Mouse (Mus musculus): ENCODE results near the gene Eml4.

Eml4 gene

GRCm38 (mm10) chr17:83350379-83351091, at the start of gene Eml4:
Gene Eml4 (plus strand): TSS chr17:83350931.
- peak; percentile 96 for DNase-seq

- no peak for DNase-seq
Observed at GRCm38 (mm10) chr17:83301433-83301832, 49.3 kb upstream of the Eml4 start.

- no peak for DNase-seq
Observed at GRCm38 (mm10) chr17:83304089-83304822, 46.5 kb upstream of the Eml4 start.

- no peak for DNase-seq
Observed at GRCm38 (mm10) chr17:83306964-83307640, 43.6 kb upstream of the Eml4 start.

GRCm38 (mm10) chr17:83307641-83308296, 43.0 kb upstream of the Eml4 start:
- DNase-seq: no peak

- no peak for DNase-seq
Observed at GRCm38 (mm10) chr17:83308451-83308850, 42.3 kb upstream of the Eml4 start.

- no peak for DNase-seq
Observed at GRCm38 (mm10) chr17:83309243-83309642, 41.5 kb upstream of the Eml4 start.

GRCm38 (mm10) chr17:83311806-83312205, 38.9 kb upstream of the Eml4 start:
- no peak for DNase-seq

GRCm38 (mm10) chr17:83312244-83312918, 38.4 kb upstream of the Eml4 start:
- DNase-seq: peak; percentile 75

GRCm38 (mm10) chr17:83313046-83313689, 37.6 kb upstream of the Eml4 start:
- no peak for DNase-seq

- DNase-seq: peak; percentile 14
Observed at GRCm38 (mm10) chr17:83315476-83315875, 35.3 kb upstream of the Eml4 start.

GRCm38 (mm10) chr17:83322621-83323335, 28.0 kb upstream of the Eml4 start:
- DNase-seq: peak; percentile 71

GRCm38 (mm10) chr17:83323410-83324268, 27.1 kb upstream of the Eml4 start:
- peak; percentile 12 for DNase-seq

GRCm38 (mm10) chr17:83324269-83324616, 26.5 kb upstream of the Eml4 start:
- no peak for DNase-seq

- DNase-seq: no peak
Observed at GRCm38 (mm10) chr17:83335183-83335584, 15.5 kb upstream of the Eml4 start.

GRCm38 (mm10) chr17:83337051-83337898, 13.5 kb upstream of the Eml4 start:
- DNase-seq: no peak

- DNase-seq: no peak
Observed at GRCm38 (mm10) chr17:83339368-83340085, 11.2 kb upstream of the Eml4 start.

- DNase-seq: no peak
Observed at GRCm38 (mm10) chr17:83340895-83341524, 9.7 kb upstream of the Eml4 start.
